Mouse (Mus musculus): ENCODE results near the gene Fau. TPM values are rescaled to one million over a fixed set of nuclear protein-coding genes. Genes with fewer than 3 reads are reported as not detected.

Gene Fau
- polyA plus RNA-seq, 1 experiment from 2014 or later: 839 TPM

DNA sequence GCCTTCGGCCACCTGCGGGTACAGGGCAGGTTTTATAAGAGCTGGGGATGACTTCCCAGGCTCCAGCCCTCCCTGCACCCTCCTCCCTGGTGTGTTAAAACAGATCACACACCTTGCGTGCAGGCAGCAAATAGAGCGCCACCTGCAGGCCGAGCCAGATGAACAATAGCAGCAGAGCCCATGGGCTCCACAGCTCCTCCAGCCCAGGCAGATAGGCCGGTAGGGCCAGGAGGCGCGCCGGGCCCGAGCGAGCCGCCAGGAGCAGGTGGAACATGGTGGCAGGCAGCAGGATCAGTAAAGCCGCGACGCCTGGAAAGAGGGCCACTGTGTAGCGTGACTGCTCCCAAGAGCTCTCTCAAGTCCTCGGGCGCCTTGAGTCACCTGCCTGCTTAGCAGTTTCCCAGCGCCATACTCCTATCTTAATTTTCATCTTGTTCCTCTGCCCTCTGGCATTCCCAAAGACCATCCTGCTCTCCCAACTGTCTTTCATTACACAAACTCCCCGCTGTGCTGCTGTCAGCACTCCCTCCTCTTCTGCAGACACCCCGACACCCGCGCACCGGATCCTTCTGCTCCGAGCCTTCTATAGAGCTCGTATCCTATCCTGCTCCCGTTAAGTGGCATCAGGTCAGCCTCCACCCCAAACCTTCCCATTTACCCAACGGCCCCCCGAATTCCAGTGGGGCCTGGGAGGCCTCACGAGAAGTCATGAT is 9.5 kb downstream of the Fau start:
- under 1% methylated on average over 30 of the region's 30 CpGs for WGBS
- Histone ChIP-seq H3K9ac (ENCODE audit: low read depth, low read length) (peak overlapping the region; percentile 66), H3K4me2 (replicated peaks; ENCODE audit: low read depth, low read length) (peak overlapping the region; percentile 93), H3K4me3 (ENCODE audit: low read length) (peak overlapping the region; percentile 51), H3K36me3 (ENCODE audit: control insufficient read depth, insufficient read depth, low read length) (peaks cover 32% of the 10 kb centered on the region), H3K27me3 (ENCODE audit: control insufficient read depth, insufficient read depth, low read length) (no peaks in the 10 kb centered on the region), H3K9me3 (ENCODE audit: control insufficient read depth, low read length) (no peaks in the 10 kb centered on the region), H3K27ac (ENCODE audit: low read depth, low read length) (peak overlapping the region; percentile 85), H3K4me1 (ENCODE audit: control insufficient read depth, insufficient read depth, low read length) (peaks cover 22% of the 10 kb centered on the region)
- ATAC-seq (ENCODE audit: low FRiP score, low TSS enrichment): peak; percentile 59

DNA sequence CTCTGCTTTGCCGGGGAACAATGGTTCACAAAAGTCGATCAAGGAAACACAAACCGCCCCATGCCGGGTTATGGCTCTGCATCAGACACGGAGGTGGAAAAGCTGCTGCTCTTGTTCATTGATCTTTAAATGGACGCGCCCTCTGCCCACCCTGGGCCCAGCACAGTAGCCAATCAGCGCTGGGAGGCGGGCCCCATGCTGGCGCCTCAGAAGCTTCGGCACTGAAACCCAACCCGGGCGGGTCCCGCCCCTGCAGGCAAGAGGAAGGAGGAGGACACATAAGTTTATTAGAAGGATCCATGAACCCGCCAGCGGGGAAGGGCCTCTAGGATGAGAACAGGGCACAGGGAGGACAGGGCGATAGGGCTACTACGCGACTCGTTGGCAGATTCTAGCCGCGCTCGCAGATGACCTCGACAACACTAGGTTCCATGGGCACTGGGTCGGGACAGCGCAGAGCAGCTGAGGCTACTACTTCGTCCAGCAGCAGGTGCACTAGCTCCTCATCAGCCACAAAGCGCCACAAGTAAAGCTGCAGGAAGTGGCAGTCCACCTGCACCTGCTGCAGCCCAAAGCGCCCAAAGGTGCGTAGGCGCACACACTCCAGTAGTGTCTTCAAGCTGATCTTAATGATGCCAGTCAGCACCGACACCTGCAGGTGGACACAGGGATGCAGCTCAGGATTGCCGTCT is 10.2 kb downstream of the Fau start, which contains the start of gene Tm7sf2:
Gene Tm7sf2, minus strand, starts transcription at position 650 of the 692 bp plus-strand sequence.
- peaks cover 17% of the 10 kb centered on the region for H3K4me1 ChIP-seq (ENCODE audit: control insufficient read depth, insufficient read depth, low read length)
- 9% methylated on average over 33 of the region's 33 CpGs for WGBS
- ATAC-seq (ENCODE audit: low FRiP score, low TSS enrichment): peak; percentile 96

DNA sequence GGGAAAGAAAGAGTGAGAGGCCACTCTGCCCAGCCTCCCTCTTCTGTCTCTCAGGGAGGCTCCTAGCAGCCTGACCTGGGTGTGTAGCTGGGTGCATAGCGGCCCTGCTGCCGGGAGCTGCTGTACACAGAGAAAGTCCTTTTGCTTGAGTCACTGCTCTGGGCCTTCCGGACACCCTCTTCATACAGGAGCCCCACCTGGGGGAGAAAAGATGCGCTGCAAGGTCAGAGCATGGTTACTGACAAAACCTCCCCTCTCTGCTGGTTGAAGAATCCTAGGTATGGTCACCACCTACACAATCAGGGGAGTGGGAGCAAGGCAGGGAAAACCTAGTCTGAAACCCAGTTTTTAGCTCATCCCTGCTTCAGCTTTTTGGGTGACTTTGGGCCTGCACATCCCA is 11.3 kb downstream of the Fau start:
- Histone ChIP-seq H3K36me3 (ENCODE audit: control insufficient read depth, insufficient read depth, low read length) (peaks cover 42% of the 10 kb centered on the region), H3K9ac (ENCODE audit: low read depth, low read length) (no peak overlapping the region), H3K9me3 (ENCODE audit: control insufficient read depth, low read length) (no peaks in the 10 kb centered on the region), H3K4me1 (ENCODE audit: control insufficient read depth, insufficient read depth, low read length) (peaks cover 17% of the 10 kb centered on the region), H3K4me2 (replicated peaks; ENCODE audit: low read depth, low read length) (no peak overlapping the region), H3K4me3 (ENCODE audit: low read length) (no peak overlapping the region), H3K27ac (ENCODE audit: low read depth, low read length) (no peak overlapping the region), H3K27me3 (ENCODE audit: control insufficient read depth, insufficient read depth, low read length) (no peaks in the 10 kb centered on the region)
- ATAC-seq (ENCODE audit: low FRiP score, low TSS enrichment): no peak
- 80% methylated on average over 4 of the region's 4 CpGs for WGBS

More for the DNA sequence above, 10.2 kb downstream of the Fau start, which contains the start of gene Tm7sf2:
- H3K9ac ChIP-seq (ENCODE audit: low read depth, low read length): peak within 1 kb of the TSS; percentile 66
- H3K4me2 ChIP-seq (replicated peaks; ENCODE audit: low read depth, low read length): peak within 1 kb of the TSS; percentile 93
- peak within 1 kb of the TSS; percentile 85 for H3K27ac ChIP-seq (ENCODE audit: low read depth, low read length)
- no peaks in the 10 kb centered on the region for H3K9me3 ChIP-seq (ENCODE audit: control insufficient read depth, low read length)
- H3K27me3 ChIP-seq (ENCODE audit: control insufficient read depth, insufficient read depth, low read length): no peaks in the 10 kb centered on the region
- H3K4me3 ChIP-seq (ENCODE audit: low read length): peak within 1 kb of the TSS; percentile 51
- peaks cover 37% of the 10 kb centered on the region for H3K36me3 ChIP-seq (ENCODE audit: control insufficient read depth, insufficient read depth, low read length)

DNA sequence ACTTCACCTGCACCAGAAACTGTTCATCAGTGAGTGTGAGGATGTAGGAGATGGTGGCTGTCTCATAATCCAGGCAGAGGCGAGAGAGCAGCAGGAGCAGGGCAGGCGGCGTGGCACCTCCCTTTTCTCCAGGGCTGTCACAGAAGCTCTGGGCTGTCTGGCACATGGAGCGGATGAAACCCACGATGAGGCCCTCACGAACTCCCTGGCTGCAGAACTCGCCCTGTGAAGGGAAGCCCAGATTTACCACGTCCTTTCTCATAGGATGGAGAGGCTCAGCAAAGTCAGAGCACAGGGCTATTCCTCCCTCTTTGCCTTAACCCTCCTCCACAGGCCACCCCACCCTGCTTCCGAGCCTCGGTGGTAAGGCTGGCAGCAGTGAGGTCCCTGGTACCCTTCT is 12.2 kb downstream of the Fau start:
- no peak for ATAC-seq (ENCODE audit: low FRiP score, low TSS enrichment)
- peaks cover 17% of the 10 kb centered on the region for H3K4me1 ChIP-seq (ENCODE audit: control insufficient read depth, insufficient read depth, low read length)
- H3K9ac ChIP-seq (ENCODE audit: low read depth, low read length): no peak overlapping the region
- 94% methylated on average over 10 of the region's 10 CpGs for WGBS
- no peaks in the 10 kb centered on the region for H3K27me3 ChIP-seq (ENCODE audit: control insufficient read depth, insufficient read depth, low read length)
- no peaks in the 10 kb centered on the region for H3K9me3 ChIP-seq (ENCODE audit: control insufficient read depth, low read length)
- H3K27ac ChIP-seq (ENCODE audit: low read depth, low read length): no peak overlapping the region
- no peak overlapping the region for H3K4me2 ChIP-seq (replicated peaks; ENCODE audit: low read depth, low read length)
- no peak overlapping the region for H3K4me3 ChIP-seq (ENCODE audit: low read length)
- peaks cover 47% of the 10 kb centered on the region for H3K36me3 ChIP-seq (ENCODE audit: control insufficient read depth, insufficient read depth, low read length)

DNA sequence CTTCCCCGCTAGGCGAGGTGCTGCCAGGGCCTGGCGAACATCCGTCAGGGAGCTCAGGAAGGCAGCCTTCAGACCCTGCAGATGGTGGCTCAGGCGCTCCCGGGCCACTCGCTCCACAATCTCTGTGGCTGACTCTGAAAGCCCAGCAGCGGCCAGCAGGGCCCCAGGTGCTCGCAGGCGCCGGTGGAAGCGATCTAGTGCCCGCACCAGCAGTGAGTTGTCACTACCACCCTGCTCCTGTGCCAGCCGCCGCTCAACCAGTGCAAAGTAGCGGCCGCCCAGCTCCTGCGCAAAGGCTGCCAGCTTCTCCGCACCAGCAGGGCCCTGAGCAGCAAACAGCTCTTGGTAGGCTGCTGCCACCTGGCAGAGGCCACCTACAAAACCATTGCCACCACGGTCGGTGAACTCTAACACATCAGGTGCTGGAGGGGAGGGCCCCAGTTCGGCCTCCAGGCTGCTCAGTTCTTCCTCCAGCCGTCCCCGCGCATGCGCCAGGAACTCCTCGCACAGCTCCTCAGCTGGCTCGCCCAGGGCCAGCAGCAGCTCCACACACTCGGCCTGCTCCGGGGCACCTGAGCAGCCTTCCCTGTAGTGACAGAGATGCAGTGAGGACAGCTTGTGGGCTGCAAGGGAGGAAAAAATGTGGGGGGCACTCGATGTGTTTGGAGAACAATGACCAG is 13.1 kb downstream of the Fau start:
- no peak for ATAC-seq (ENCODE audit: low FRiP score, low TSS enrichment)

DNA sequence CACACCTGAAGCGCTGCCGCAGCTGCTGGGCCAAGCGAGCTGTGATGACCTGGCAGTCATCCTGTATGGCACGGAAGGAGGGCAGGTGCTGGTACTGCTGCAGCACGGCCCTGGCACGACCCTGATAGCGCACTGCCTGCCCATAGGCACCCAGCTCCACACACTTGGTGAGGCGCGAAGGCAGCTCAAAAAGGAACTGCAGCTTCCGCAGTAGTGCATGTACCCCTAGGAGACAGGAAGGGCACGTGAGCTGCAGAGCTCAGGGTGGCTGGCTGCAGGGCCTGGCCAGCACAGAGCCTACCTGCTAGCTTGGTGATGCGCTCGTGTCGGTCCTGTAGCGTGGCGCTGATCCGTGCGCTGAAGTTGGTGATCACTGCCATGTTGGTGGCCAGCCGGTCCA is 13.6 kb downstream of the Fau start:
- Histone ChIP-seq H3K27me3 (ENCODE audit: control insufficient read depth, insufficient read depth, low read length) (no peaks in the 10 kb centered on the region), H3K27ac (ENCODE audit: low read depth, low read length) (no peak overlapping the region), H3K4me1 (ENCODE audit: control insufficient read depth, insufficient read depth, low read length) (peaks cover 19% of the 10 kb centered on the region), H3K36me3 (ENCODE audit: control insufficient read depth, insufficient read depth, low read length) (peaks cover 46% of the 10 kb centered on the region), H3K9ac (ENCODE audit: low read depth, low read length) (no peak overlapping the region), H3K9me3 (ENCODE audit: control insufficient read depth, low read length) (no peaks in the 10 kb centered on the region), H3K4me2 (replicated peaks; ENCODE audit: low read depth, low read length) (no peak overlapping the region), H3K4me3 (ENCODE audit: low read length) (no peak overlapping the region)
- no peak for ATAC-seq (ENCODE audit: low FRiP score, low TSS enrichment)
- WGBS: 94% methylated on average over 19 of the region's 19 CpGs

More for the DNA sequence above, 13.1 kb downstream of the Fau start:
- Histone ChIP-seq H3K4me2 (replicated peaks; ENCODE audit: low read depth, low read length) (no peak overlapping the region), H3K27me3 (ENCODE audit: control insufficient read depth, insufficient read depth, low read length) (no peaks in the 10 kb centered on the region), H3K9ac (ENCODE audit: low read depth, low read length) (no peak overlapping the region), H3K9me3 (ENCODE audit: control insufficient read depth, low read length) (no peaks in the 10 kb centered on the region), H3K36me3 (ENCODE audit: control insufficient read depth, insufficient read depth, low read length) (peaks cover 46% of the 10 kb centered on the region), H3K27ac (ENCODE audit: low read depth, low read length) (no peak overlapping the region), H3K4me1 (ENCODE audit: control insufficient read depth, insufficient read depth, low read length) (peaks cover 17% of the 10 kb centered on the region), H3K4me3 (ENCODE audit: low read length) (no peak overlapping the region)
- WGBS: 92% methylated on average over 31 of the region's 31 CpGs

DNA sequence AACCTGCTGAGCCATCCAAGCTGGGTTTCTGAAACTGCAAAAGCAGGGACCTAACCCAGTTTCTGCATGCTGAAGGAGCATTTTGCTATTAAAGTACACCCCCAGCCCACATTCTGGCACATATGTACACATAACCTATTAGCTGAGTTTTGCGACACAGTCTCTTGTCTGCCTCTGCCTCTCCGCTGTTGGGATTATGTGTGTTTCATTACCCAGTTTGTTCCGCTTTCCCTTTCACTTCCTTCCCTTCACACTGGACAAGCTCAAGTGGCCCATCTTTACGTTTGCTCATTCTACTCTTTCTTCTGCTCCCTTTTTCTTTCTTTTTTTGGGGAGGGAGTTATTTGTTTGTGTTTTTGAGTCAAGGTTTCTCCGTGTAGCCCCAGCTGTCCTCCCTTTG is 16.2 kb downstream of the Fau start:
- no peak overlapping the region for H3K9ac ChIP-seq (ENCODE audit: low read depth, low read length)

DNA sequence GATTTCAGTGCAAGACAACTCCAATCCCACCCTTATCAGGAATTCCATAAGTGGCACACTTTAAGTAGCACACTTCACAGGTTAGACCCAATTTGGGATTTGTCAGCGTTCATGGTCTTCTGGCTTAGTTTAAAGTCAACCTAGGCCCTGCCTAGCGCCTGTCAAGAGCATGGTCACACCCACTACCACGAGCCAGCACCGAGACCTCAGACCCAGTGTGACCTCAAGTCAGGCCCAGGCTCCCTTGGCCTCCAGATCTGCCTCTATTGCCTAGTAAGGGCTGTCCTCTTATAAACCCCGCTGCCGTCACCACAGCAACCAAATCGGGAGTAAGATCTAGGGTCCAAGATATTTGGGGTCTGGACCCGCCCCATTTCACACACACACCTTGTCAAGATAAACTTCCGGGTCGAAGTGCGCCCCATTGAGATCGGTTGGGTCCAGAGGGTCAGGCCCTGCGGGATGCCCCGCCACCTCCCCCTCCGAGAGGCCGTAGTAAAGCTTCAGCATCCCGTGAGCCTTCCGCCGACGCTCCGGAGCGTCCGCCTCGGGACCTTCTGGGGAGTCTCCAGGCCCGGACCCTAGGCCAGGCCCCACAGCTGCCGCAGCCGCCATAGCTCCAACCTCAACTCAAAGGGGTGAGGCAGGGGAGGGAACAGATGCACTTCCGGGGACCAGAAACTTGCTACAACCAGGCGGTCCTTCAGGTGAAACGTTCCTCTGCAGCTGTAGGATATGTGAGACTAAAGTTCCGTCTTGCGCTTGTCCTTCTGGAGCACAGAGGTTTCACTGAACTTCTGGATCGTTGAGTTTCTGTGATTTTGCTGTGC is 19.1 kb downstream of the Fau start, which contains the start of gene Vps51:
Gene Vps51, minus strand, starts transcription at position 668 of the 830 bp plus-strand sequence.
- Histone ChIP-seq H3K4me2 (replicated peaks; ENCODE audit: low read depth, low read length) (peak within 1 kb of the TSS; percentile 91), H3K36me3 (ENCODE audit: control insufficient read depth, insufficient read depth, low read length) (peaks cover 33% of the 10 kb centered on the region), H3K27ac (ENCODE audit: low read depth, low read length) (peak within 1 kb of the TSS; percentile 86), H3K4me3 (ENCODE audit: low read length) (peak within 1 kb of the TSS; percentile 88), H3K9me3 (ENCODE audit: control insufficient read depth, low read length) (no peaks in the 10 kb centered on the region), H3K9ac (ENCODE audit: low read depth, low read length) (peak within 1 kb of the TSS; percentile 79), H3K27me3 (ENCODE audit: control insufficient read depth, insufficient read depth, low read length) (no peaks in the 10 kb centered on the region), H3K4me1 (ENCODE audit: control insufficient read depth, insufficient read depth, low read length) (peaks cover 7% of the 10 kb centered on the region)
- ATAC-seq (ENCODE audit: low FRiP score, low TSS enrichment): peak; percentile 78
- under 1% methylated on average over 33 of the region's 33 CpGs for WGBS

More for the DNA sequence above, 16.2 kb downstream of the Fau start:
- Histone ChIP-seq H3K9me3 (ENCODE audit: control insufficient read depth, low read length) (no peaks in the 10 kb centered on the region), H3K27me3 (ENCODE audit: control insufficient read depth, insufficient read depth, low read length) (no peaks in the 10 kb centered on the region), H3K4me3 (ENCODE audit: low read length) (no peak overlapping the region), H3K4me1 (ENCODE audit: control insufficient read depth, insufficient read depth, low read length) (peaks cover 7% of the 10 kb centered on the region), H3K27ac (ENCODE audit: low read depth, low read length) (no peak overlapping the region), H3K36me3 (ENCODE audit: control insufficient read depth, insufficient read depth, low read length) (peaks cover 43% of the 10 kb centered on the region), H3K4me2 (replicated peaks; ENCODE audit: low read depth, low read length) (no peak overlapping the region)
- 90% methylated on average over 5 of the region's 5 CpGs for WGBS
- ATAC-seq (ENCODE audit: low FRiP score, low TSS enrichment): no peak
